Mouse (Mus musculus) midbrain, embryonic 16.5 days (tissue): ENCODE measurements around the gene Xk. TPM values are rescaled to one million over a fixed set of nuclear protein-coding genes. Genes with fewer than 3 reads are reported as not detected.

ENCODE experiments used
- polyA plus RNA-seq: library from polyadenylated mRNA; unstranded; fragments of >200 nt; fragmentation: Nextera tagmentation; extraction: Ambion mirVana; gene quantifications from 2 replicates; pipeline ENCODE4 v1.2.1, GENCODE M21; 2015

The Xk gene
- polyA plus RNA-seq, 1 experiment from 2014 or later, result 5.4 TPM

Other genes with a start within 250 kb of the Xk start
- not detected in 2 replicates for gene Fthl17e, start 239.3 kb upstream of the Xk start, polyA plus RNA-seq
- not detected in 2 replicates for gene Fthl17f, start 209.7 kb upstream of the Xk start, polyA plus RNA-seq
- not detected in 2 replicates for gene 4930402K13Rik, start 168.2 kb upstream of the Xk start, polyA plus RNA-seq
- gene Lancl3, start 72.9 kb upstream of the Xk start, polyA plus RNA-seq, result 5.1 and 5.6 TPM in 2 replicates
- gene Gm14862, start 15.9 kb upstream of the Xk start, polyA plus RNA-seq, result 0.24 TPM in 1 of 2 replicates, not detected in the other
- gene H2al1m, start 11.0 kb downstream of the Xk start, polyA plus RNA-seq, result not detected in 2 replicates
- gene H2al1k, start 77.9 kb downstream of the Xk start, polyA plus RNA-seq, result not detected in 2 replicates
- 0.11 and 0.40 TPM in 2 replicates for gene Cybb, start 215.0 kb downstream of the Xk start, polyA plus RNA-seq